Mouse (Mus musculus): ENCODE data around the gene Canx. TPM values are rescaled to one million over a fixed set of nuclear protein-coding genes. Genes with fewer than 3 reads are reported as not detected.

The Canx gene
- polyA plus RNA-seq, 1 experiment: 229 TPM

DNA sequence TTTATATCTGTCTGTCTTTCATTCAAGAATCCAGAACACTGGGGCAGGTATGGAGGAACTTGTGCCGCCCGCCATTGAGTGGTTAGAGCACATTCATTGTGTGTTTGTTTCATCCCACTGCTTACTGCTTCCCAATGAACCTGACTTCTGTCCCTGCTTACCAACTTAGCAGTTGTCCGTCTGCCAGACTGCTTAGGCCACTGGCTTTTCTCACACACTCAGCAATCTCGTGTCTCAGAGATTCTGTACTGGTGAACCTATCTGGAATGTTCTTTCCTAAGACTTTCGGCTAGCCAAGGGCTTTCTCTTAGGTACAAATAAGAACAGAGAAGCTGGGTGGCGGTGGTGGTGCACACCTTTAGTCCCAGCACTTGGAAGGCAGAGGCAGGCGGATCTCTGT is 39.8 kb downstream of the Canx start:
- TF ChIP-seq POLR2A (IDR thresholded peaks at IDR 0.05; ENCODE audit: extremely low read depth, insufficient read depth, low read length): no peak
- no peak for TF ChIP-seq CTCF (IDR thresholded peaks at IDR 0.05; ENCODE audit: extremely low read depth, insufficient read depth, low read length)
- Histone ChIP-seq H3K4me1 (ENCODE audit: control insufficient read depth, insufficient read depth, low read length) (peaks cover 3% of the 10 kb centered on the region; the same call in 1 of the 2 replicates), H3K4me3 (ENCODE audit: insufficient read depth, low read length) (no peak overlapping the region), H3K27ac (ENCODE audit: insufficient read depth, low read length) (no peak overlapping the region)

DNA sequence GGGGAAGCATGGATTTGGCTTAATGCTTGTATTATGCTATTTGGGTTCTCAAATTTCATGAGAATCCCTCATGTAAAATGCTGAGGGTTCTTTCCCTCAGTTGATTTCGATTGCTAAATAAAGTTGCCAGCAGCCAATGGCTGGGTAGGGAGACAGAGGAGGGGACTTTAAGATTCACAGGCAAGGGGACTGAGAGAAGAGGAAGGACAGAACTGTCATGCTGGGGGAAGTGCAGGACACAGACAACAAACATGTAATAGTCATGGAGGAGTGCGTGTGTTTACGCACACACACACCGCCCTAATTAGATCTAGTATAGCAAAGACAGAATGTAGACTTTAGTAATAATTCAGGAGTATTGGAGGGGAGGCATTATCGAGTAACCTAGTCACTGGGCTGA is 40.2 kb downstream of the Canx start:
- Histone ChIP-seq H3K4me3 (ENCODE audit: insufficient read depth, low read length) (no peak overlapping the region), H3K27ac (ENCODE audit: insufficient read depth, low read length) (no peak overlapping the region), H3K4me1 (ENCODE audit: control insufficient read depth, insufficient read depth, low read length) (peaks cover 1% of the 10 kb centered on the region; the same call in 1 of the 2 replicates)
- TF ChIP-seq POLR2A (IDR thresholded peaks at IDR 0.05; ENCODE audit: extremely low read depth, insufficient read depth, low read length): no peak
- TF ChIP-seq CTCF (IDR thresholded peaks at IDR 0.05; ENCODE audit: extremely low read depth, insufficient read depth, low read length): no peak

DNA sequence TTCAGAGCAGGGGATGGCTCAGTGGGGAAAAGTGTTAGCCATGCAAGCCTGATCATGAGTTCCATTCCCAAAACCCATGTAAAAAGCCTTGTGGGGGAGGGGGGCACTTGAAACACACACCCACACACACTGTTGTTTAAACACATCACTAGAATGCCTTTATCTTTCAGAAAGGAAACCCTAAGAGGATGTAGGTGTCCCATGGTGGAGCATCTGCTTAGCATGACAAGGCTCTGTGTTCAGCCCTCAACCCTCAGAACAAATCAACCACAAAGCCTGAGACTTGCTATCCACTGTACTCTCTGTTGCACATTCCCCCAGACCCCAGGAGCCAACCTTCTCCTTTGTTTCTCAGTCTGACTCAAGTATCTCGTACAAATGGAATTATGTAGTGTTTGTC is 45.4 kb downstream of the Canx start:
- TF ChIP-seq CTCF (IDR thresholded peaks at IDR 0.05; ENCODE audit: extremely low read depth, insufficient read depth, low read length) (no peak), POLR2A (IDR thresholded peaks at IDR 0.05; ENCODE audit: extremely low read depth, insufficient read depth, low read length) (no peak)
- Histone ChIP-seq H3K4me1 (ENCODE audit: control insufficient read depth, insufficient read depth, low read length) (peaks cover 4% of the 10 kb centered on the region; the same call in 1 of the 2 replicates), H3K27ac (ENCODE audit: insufficient read depth, low read length) (no peak overlapping the region), H3K4me3 (ENCODE audit: insufficient read depth, low read length) (no peak overlapping the region)

DNA sequence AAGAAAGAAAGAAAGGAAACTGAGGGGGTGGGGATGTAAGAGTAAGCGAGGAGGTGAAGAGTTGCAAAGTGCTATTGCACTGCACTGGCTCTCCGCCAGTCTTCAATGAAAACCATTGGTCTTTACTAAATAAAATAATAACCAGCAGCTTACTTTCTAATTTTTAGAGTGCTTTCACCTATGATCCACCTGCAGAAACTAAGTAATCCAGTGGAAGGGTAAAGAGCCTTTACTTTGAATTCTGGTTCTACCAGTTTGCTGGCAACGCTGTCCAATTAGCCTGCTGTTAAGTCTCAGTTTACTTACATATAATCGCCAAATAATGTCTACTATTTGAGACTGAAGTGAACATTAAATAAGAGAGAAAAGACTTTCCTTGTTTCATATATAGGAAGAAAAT is 46.5 kb downstream of the Canx start:
- Histone ChIP-seq H3K27ac (ENCODE audit: insufficient read depth, low read length) (no peak overlapping the region), H3K4me3 (ENCODE audit: insufficient read depth, low read length) (no peak overlapping the region), H3K4me1 (ENCODE audit: control insufficient read depth, insufficient read depth, low read length) (peaks cover 6% of the 10 kb centered on the region; the same call in 1 of the 2 replicates)
- TF ChIP-seq POLR2A (IDR thresholded peaks at IDR 0.05; ENCODE audit: extremely low read depth, insufficient read depth, low read length) (no peak), CTCF (IDR thresholded peaks at IDR 0.05; ENCODE audit: extremely low read depth, insufficient read depth, low read length) (no peak)

DNA sequence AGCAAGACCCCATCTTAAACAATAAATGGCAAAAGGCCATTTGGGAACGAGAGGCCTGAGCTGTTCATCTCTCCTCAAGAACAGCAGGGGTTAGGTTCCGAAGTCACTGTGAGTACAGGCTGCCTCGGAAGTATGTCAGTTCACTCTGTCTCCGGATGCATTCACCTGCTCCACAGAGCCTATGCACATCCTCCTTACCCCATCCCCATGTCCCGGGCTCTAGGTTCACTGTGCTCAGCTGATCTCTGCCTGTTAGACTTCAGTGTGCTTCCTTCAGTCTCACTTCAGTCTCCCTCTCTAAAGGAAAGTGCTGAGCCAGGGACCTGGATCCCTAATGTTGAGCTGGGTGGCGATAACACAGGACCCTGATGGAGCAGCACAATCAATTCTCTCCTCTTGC is 47.8 kb downstream of the Canx start:
- H3K4me1 ChIP-seq (ENCODE audit: control insufficient read depth, insufficient read depth, low read length): peaks cover 6% of the 10 kb centered on the region; the same call in 1 of the 2 replicates
- no peak overlapping the region for H3K4me3 ChIP-seq (ENCODE audit: insufficient read depth, low read length)
- H3K27ac ChIP-seq (ENCODE audit: insufficient read depth, low read length): no peak overlapping the region
- TF ChIP-seq CTCF (IDR thresholded peaks at IDR 0.05; ENCODE audit: extremely low read depth, insufficient read depth, low read length) (no peak), POLR2A (IDR thresholded peaks at IDR 0.05; ENCODE audit: extremely low read depth, insufficient read depth, low read length) (no peak)

DNA sequence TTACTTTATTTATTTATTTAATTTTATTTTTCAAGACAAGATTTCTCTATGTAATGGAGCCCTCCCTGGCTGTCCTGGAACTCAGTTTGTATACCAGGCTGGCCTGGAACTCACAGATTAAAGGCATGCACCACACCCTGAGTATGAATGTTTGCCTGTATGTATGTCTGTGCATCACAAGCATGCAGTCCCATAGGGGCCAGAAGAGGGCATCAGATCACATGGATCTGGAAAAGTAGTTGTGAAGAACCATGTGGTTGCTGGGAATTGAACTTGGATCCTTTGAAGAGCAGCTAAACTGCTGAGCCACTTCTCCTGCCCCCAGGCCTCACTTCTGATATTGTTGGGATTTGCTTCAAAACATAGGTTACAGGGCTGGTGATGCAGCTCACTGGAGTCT is 48.4 kb downstream of the Canx start:
- Histone ChIP-seq H3K4me3 (ENCODE audit: insufficient read depth, low read length) (no peak overlapping the region), H3K27ac (ENCODE audit: insufficient read depth, low read length) (no peak overlapping the region), H3K4me1 (ENCODE audit: control insufficient read depth, insufficient read depth, low read length) (peaks cover 6% of the 10 kb centered on the region; the same call in 1 of the 2 replicates)
- TF ChIP-seq POLR2A (IDR thresholded peaks at IDR 0.05; ENCODE audit: extremely low read depth, insufficient read depth, low read length): no peak
- TF ChIP-seq CTCF (IDR thresholded peaks at IDR 0.05; ENCODE audit: extremely low read depth, insufficient read depth, low read length): no peak

DNA sequence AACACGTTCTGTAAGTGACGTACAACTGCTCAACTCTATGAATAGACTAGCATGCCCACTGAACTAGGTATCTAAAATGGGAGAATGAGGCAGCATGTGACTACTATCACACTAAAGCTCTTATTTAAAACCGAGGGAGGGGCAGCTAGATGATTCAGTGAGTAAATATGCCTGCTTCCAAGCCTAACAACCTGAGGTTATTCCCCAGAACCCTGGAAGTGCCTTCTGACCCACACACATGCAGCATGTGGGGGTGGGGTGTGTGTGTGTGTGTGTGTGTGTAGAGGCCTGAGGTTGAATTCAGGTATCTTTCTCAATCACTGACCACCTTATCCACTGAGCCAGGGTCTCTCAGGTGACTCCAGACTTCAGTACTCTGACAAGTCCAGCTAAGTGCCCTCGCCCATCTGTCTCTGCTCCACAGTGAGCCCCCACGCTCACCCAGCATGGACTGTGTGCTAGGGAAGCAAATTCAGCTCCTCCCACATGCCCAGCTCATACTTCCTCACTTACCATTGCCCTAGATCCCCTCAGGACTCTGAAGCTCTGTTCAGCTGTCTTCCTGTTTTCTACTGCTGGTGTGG is 49.8 kb downstream of the Canx start:
- no peak overlapping the region for H3K27ac ChIP-seq (ENCODE audit: insufficient read depth, low read length)
- TF ChIP-seq POLR2A (IDR thresholded peaks at IDR 0.05; ENCODE audit: extremely low read depth, insufficient read depth, low read length): no peak
- TF ChIP-seq CTCF (IDR thresholded peaks at IDR 0.05; ENCODE audit: extremely low read depth, insufficient read depth, low read length): no peak
- no peak overlapping the region for H3K4me3 ChIP-seq (ENCODE audit: insufficient read depth, low read length)
- H3K4me1 ChIP-seq (ENCODE audit: control insufficient read depth, insufficient read depth, low read length): peaks cover 6% of the 10 kb centered on the region; the same call in 1 of the 2 replicates

DNA sequence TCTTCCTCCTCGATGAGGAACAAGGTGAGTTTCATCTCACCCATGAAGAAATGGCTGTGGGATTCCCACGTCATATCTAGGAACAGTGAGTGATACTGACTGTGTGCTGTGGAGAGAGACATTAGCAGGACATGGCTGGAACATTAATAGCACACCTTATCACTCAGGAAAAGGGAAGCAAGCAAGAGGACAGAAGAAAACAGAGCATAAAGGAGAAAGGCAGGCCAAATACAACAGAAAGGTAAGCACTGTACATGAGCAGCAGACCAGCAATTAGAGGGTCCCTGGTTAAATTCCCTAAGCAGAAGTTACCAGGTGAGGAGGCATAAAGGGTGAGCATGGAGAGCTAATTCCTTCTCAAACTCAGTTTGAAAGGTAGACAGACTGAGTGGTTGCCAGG is 50.4 kb downstream of the Canx start:
- TF ChIP-seq CTCF (IDR thresholded peaks at IDR 0.05; ENCODE audit: extremely low read depth, insufficient read depth, low read length) (no peak), POLR2A (IDR thresholded peaks at IDR 0.05; ENCODE audit: extremely low read depth, insufficient read depth, low read length) (no peak)
- Histone ChIP-seq H3K27ac (ENCODE audit: insufficient read depth, low read length) (no peak overlapping the region), H3K4me3 (ENCODE audit: insufficient read depth, low read length) (no peak overlapping the region), H3K4me1 (ENCODE audit: control insufficient read depth, insufficient read depth, low read length) (peaks cover 6% of the 10 kb centered on the region; the same call in 1 of the 2 replicates)

DNA sequence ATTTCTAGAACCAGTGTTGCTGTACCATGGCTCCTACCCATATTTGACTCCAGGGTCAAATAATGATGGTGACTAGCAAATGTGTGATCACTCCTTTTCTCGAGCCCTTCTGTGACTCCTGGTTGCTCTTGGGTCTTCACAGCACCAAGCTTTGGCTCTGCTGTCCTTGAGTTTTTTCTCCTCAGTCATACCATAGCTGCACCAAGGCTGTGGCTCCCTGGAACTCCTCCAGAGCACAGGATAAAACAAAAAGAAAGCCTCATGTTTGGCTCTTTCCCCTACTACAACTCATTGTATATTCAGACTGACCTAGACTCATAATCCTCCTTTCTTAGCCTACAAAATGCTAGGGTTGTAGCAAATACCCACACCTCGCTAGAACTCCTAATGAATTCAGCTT is 52.7 kb downstream of the Canx start:
- Histone ChIP-seq H3K4me3 (ENCODE audit: insufficient read depth, low read length) (no peak overlapping the region), H3K4me1 (ENCODE audit: control insufficient read depth, insufficient read depth, low read length) (peaks cover 6% of the 10 kb centered on the region; the same call in 1 of the 2 replicates), H3K27ac (ENCODE audit: insufficient read depth, low read length) (no peak overlapping the region)
- TF ChIP-seq CTCF (IDR thresholded peaks at IDR 0.05; ENCODE audit: extremely low read depth, insufficient read depth, low read length) (no peak), POLR2A (IDR thresholded peaks at IDR 0.05; ENCODE audit: extremely low read depth, insufficient read depth, low read length) (no peak)

DNA sequence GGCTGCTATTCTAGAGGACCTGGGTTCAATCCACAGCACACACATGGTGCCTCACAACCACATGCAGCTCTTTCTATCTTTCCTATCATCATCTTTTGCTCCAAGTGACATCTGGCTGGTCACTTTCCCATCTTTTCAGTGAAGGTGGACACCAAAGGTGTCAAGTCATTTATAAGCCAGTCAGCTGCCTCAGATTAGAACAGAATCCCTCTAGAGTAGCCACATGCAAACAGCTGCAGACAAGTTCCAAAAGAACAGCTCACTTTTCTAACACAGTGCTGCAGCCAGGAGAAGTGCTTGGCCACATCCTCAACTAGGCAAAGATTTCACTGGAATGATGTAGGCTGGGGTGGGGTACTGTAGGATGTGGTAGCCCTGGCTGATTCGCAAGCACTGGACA is 55.6 kb downstream of the Canx start:
- Histone ChIP-seq H3K4me3 (ENCODE audit: insufficient read depth, low read length) (no peak overlapping the region), H3K27ac (ENCODE audit: insufficient read depth, low read length) (no peak overlapping the region), H3K4me1 (ENCODE audit: control insufficient read depth, insufficient read depth, low read length) (peaks cover under 1% of the 10 kb centered on the region; the same call in 1 of the 2 replicates)
- TF ChIP-seq POLR2A (IDR thresholded peaks at IDR 0.05; ENCODE audit: extremely low read depth, insufficient read depth, low read length) (no peak), CTCF (IDR thresholded peaks at IDR 0.05; ENCODE audit: extremely low read depth, insufficient read depth, low read length) (no peak)

Data from cortical plate, adult 2 months (tissue).